Mouse (Mus musculus) regulatory T cell (primary cell): ENCODE data around the gene A330070K13Rik.

Source experiments
- in situ Hi-C: fragments of 300-600 bp; cut with MboI, MseI; formaldehyde crosslinking; loops from one replicate; pipeline ENCODE4 v1.15.1; 2025; ENCODE audit warnings: high pct_unique_total_duplicates

The A330070K13Rik gene

GRCm38 (mm10) chr5:130330801-130331200 is 53.6 kb downstream of the A330070K13Rik start:
- in situ Hi-C loops = no loop called here

- in situ Hi-C loops = no loop called here
Observed at GRCm38 (mm10) chr5:130329889-130330288, 54.5 kb downstream of the A330070K13Rik start.
